ENCODE assay signal across 12 mouse cellular contexts in the genomic region with DNA sequence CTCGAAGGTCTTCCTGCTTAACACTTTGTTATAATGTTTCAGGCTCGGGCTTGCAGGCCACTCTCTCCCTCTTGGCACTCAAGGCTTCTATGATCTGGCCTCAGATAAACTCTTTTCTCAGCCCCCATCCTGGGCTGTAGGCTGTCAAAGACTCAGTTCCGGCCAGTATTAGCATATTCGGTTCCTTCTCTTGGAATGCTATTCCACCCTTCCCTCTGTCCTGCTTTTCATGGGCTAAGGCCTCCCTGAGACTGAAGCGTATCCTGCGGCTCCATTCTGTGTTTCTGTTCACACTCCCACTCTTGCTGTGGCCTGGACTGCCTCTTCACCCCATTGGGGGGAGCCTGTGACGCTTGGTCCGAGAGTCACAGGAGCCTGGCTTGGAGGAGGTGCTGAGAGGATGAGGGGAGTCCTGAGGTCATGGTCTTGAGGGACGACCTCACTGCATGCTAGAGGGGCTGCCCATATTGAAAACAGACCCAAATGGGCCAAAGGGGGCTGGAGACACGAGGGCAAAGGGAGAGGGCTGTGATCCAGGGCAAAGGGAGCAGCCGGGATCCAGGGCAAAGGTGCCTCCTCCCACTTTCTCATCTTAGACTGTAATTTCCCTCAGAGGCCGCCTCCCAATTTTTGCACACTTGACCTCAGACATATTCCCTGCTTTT. TPM values are rescaled to one million over a fixed set of nuclear protein-coding genes. Genes with fewer than 3 reads are reported as not detected.
A peak's percentile ranks its signal among the peaks of the same experiment; 100 is the strongest.
DNase-seq lines count a peak whose midpoint lies in the region; ATAC-seq and TF ChIP-seq lines count a peak whose summit lies in the region.
"Had no signal": no experiment of that assay in that cellular context is flagged by ENCODE, and none has a peak within 500 bp of the region (broad histone marks: within the 10 kb centered on the region; RNA-seq: fewer than 3 reads in every experiment).

No protein-coding gene starts in this region.

- intact Hi-C loops in gastrocnemius, adult 2 months (cut with DNase I), result no loop called here

- DNase-seq in embryo, embryonic 10.5 days (ENCODE audit: low spot score), result peak; percentile 19
- DNase-seq in embryo, embryonic 10 days (ENCODE audit: low spot score), result no peak
- peak; percentile 14 for DNase-seq in embryo, embryonic 11 days
- peak; percentile 31 for DNase-seq in neural tube, embryonic 10.5 days (ENCODE audit: extremely low spot score, low spot score)
- no peak for DNase-seq in left cerebral cortex, adult 8-10 months (ENCODE audit: low spot score in 2 of 2)
- DNase-seq in gastrocnemius, adult 2 months, result no peak
- no peak for DNase-seq in spleen, postnatal 14 days (ENCODE audit: low spot score in 2 of 2)
- DNase-seq: right cerebral cortex, postnatal 25 days had no signal

- H3K36me3 ChIP-seq in hindbrain, embryonic 13.5 days, result no peaks in the 10 kb centered on the region

- H3K4me3 ChIP-seq in hindbrain, embryonic 13.5 days, result peak overlapping the region; percentile 42
- no peak overlapping the region for H3K4me3 ChIP-seq in gastrocnemius, adult 2 months

- peaks cover 23% of the 10 kb centered on the region for H3K4me1 ChIP-seq in hindbrain, embryonic 13.5 days (replicated peaks)

- H3K27ac ChIP-seq in hindbrain, embryonic 13.5 days, result no peak overlapping the region
- no peak overlapping the region for H3K27ac ChIP-seq in gastrocnemius, adult 2 months

- H3K4me2 ChIP-seq in hindbrain, embryonic 13.5 days, result peak overlapping the region; percentile 58

- 0 out of 2 replicates have a peak, but pooled peaks have one; percentile 22 for ATAC-seq in hindbrain, embryonic 13.5 days (ENCODE audit: low FRiP score)

- TF ChIP-seq CTCF in gastrocnemius, adult 2 months (IDR thresholded peaks at IDR 0.05), result no peak

- WGBS in hindbrain, embryonic 13.5 days, result 22% methylated on average over 12 of the region's 12 CpGs

- peaks cover 81% of the 10 kb centered on the region for H3K27me3 ChIP-seq in hindbrain, embryonic 13.5 days

- no peaks in the 10 kb centered on the region for H3K9me3 ChIP-seq in hindbrain, embryonic 13.5 days

- H3K9ac ChIP-seq in hindbrain, embryonic 13.5 days, result peak overlapping the region; percentile 60; the same call in 1 of the 2 replicates

RNA-seq across cellular contexts. Expression of gene Otop1, which starts 2.3 kb away (rescaled TPM):
- not detected in 2 replicates for polyA plus RNA-seq in hindbrain, embryonic 13.5 days (2015; fragmentation: Nextera tagmentation; extraction: Ambion mirVana)
- total RNA-seq in left cerebral cortex, adult 8-10 months (2022), result not detected
- total RNA-seq in gastrocnemius, adult 2 months (2021), result under 1 TPM; 0.18 to 0.20 TPM
- total RNA-seq: hematopoietic stem cell, adult 5-6 weeks; megakaryocyte progenitor cell, adult 5-6 weeks had no signal

RNA-seq across cellular contexts. Expression of gene Tmem128, which starts 18.1 kb away (rescaled TPM):
- 101 and 104 TPM in 2 replicates for polyA plus RNA-seq in hindbrain, embryonic 13.5 days (2015; fragmentation: Nextera tagmentation; extraction: Ambion mirVana)
- total RNA-seq in left cerebral cortex, adult 8-10 months (2022), result 10 to 100 TPM; 29.3 to 31.0 (median 29.8) TPM
- total RNA-seq in gastrocnemius, adult 2 months (2021), result 1 to 10 TPM; 6.6 to 8.1 TPM

RNA-seq across cellular contexts. Expression of gene Drd5, which starts 41.1 kb away (rescaled TPM):
- polyA plus RNA-seq in hindbrain, embryonic 13.5 days (2015; fragmentation: Nextera tagmentation; extraction: Ambion mirVana), result 0.13 and 0.35 TPM in 2 replicates
- total RNA-seq in left cerebral cortex, adult 8-10 months (2022), result 1 to 10 TPM; 2.0 to 2.9 (median 2.6) TPM
- total RNA-seq in gastrocnemius, adult 2 months (2021), result not detected
- total RNA-seq: adrenal gland, postnatal 36 days; hematopoietic stem cell, adult 5-6 weeks; megakaryocyte progenitor cell, adult 5-6 weeks had no signal

RNA-seq across cellular contexts. Expression of gene Lyar, which starts 57.8 kb away (rescaled TPM):
- polyA plus RNA-seq in hindbrain, embryonic 13.5 days (2015; fragmentation: Nextera tagmentation; extraction: Ambion mirVana), result 55.7 and 58.4 TPM in 2 replicates
- total RNA-seq in left cerebral cortex, adult 8-10 months (2022), result 10 to 100 TPM in 3 of 4 experiments, 1 to 10 TPM in 1; 8.1 to 15.0 (median 11.0) TPM
- 10 to 100 TPM; 18.7 to 19.9 TPM for total RNA-seq in gastrocnemius, adult 2 months (2021)

RNA-seq across cellular contexts. Expression of gene Zbtb49, which starts 57.8 kb away (rescaled TPM):
- polyA plus RNA-seq in hindbrain, embryonic 13.5 days (2015; fragmentation: Nextera tagmentation; extraction: Ambion mirVana), result 20.4 and 23.6 TPM in 2 replicates
- total RNA-seq in left cerebral cortex, adult 8-10 months (2022), result 10 to 100 TPM; 16.7 to 22.0 (median 20.8) TPM
- total RNA-seq in gastrocnemius, adult 2 months (2021), result 1 to 10 TPM; 2.6 to 3.1 TPM

Comparison
In these comparisons a context has a peak if more than half of its experiments do, and no peak if none do; other contexts are left out.
1. DNase-seq: peak in embryo, embryonic 10.5 days (single experiment), embryo, embryonic 11 days (single experiment) and neural tube, embryonic 10.5 days (single experiment); none in embryo, embryonic 10 days (single experiment), left cerebral cortex, adult 8-10 months (0 of 2), gastrocnemius, adult 2 months (single experiment) and spleen, postnatal 14 days (0 of 2).